Mouse (Mus musculus): ENCODE measurements around the gene Atp6ap1. TPM values are rescaled to one million over a fixed set of nuclear protein-coding genes. Genes with fewer than 3 reads are reported as not detected.

Gene Atp6ap1
- 252 TPM for polyA plus RNA-seq (2014; fragmentation: Illumina TruSeq; extraction: RNeasy Lipid Tissue Mini Kit (QIAGEN cat#74804); ENCODE audit: low read depth, low replicate concordance)

DNA sequence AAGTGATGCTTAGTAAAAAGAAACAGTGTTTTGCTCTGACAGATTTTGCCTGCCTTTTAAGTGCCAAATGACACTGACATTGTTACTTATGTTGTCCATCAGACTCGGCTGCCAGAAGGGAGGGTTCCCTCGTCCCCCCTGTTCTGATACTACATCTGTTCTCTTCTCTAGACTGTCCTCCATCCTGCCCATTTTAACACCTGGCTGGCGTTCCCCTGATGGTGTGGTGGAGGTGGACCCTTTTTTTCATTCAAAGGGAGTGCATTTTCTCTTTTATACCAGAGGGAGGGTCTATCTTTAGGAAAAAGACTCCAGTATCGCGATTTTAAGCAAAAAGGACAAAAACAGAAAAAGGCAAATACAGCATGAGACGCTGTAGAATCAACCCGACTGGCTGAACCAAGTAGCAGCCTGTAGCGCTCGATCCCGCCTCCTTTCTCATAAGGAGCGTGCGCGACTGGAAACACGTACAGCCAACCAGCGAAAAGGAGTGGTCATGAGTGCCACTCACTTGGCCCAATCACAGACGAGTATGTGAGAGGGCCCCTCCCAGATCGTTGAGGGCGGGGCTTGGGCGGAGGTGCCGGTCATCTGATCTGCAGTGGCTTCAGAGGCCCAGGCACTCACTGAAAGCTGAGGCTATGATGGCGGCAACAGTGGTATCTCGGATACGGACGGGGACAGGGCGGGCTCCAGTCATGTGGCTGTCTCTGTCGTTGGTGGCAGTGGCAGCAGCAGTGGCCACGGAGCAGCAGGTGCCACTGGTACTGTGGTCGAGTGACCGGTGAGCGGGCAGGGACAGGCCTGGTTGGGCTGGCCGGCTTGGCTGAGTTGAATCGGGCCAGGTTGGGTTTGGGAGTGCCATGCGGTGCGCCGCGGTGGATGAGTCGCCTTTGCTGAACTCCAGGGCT, at the start of gene Atp6ap1:
Atp6ap1 (plus strand) TSS at position 560 of the 911 bp plus-strand sequence.

DNA sequence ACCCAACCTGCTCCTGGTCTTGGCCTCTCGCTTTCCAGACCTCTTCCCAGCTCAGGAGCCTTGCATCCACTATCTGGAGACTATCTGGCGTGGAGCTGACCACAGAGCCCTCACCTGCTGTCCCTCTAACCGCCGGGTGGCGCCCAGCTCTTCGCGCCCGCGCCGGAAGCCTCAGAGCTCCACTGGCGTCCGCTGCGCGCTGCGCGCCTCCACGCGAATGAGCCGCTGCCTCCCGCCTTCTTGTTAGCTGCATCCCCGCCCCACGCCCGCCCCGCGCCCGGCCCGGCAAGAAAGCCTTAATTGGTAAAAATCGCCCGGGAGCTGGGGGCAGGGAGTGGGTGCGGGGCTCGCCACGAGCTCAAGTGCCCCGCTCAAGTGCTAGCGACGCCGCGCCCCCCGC, 47.3 kb upstream of the Atp6ap1 start, which contains the start of gene Flna:
Flna (minus strand) TSS at position 206 of the 400 bp plus-strand sequence.

DNA sequence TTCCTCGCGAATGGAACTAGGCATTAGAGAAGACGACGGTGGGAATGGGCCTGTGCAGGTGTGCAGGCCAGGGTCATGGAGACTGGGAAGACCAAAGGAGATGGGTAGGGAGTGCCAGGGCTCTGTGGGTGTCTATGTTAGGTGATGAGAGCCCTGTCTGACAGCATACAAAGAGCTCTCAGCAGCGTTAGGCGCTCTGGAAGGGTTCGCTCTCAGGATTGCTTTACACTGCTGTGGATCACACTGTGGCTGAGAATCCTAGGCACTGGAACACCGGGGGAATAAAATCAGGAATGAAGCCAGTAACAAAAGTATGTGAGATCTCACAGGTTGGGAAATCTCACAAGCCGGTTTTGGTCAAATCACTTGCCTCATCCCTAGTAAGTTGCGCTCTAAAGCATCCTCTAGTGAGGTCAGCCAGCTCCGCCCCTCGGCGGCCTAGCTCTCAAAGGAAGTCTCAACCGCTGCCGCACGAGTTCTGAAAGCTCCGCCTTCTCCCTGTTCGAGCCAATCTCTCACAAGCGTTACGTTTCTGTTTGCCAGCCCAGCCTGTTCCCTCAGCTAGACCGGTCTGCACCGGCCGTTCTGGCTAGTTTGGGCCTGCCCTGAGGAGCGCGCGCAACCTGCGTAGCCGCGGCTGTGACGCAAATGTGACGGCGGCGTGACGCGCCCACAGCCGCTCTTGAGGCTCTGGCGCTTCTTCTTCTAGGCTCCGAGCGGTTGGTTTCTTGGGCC, 42.6 kb upstream of the Atp6ap1 start, which contains the start of gene Emd:
Emd (plus strand) TSS at position 535 of the 735 bp plus-strand sequence.

GRCm38 (mm10) chrX:74270062-74270901, 26.6 kb upstream of the Atp6ap1 start, which contains the start of gene Rpl10:
Gene Rpl10 (plus strand): TSS chrX:74270812.

GRCm38 (mm10) chrX:74281732-74282394, 15.0 kb upstream of the Atp6ap1 start, which contains the start of the genes Taz and Dnase1l1:
Gene Taz (plus strand): TSS chrX:74281912.
Gene Dnase1l1 (minus strand): TSS chrX:74282337.

DNA sequence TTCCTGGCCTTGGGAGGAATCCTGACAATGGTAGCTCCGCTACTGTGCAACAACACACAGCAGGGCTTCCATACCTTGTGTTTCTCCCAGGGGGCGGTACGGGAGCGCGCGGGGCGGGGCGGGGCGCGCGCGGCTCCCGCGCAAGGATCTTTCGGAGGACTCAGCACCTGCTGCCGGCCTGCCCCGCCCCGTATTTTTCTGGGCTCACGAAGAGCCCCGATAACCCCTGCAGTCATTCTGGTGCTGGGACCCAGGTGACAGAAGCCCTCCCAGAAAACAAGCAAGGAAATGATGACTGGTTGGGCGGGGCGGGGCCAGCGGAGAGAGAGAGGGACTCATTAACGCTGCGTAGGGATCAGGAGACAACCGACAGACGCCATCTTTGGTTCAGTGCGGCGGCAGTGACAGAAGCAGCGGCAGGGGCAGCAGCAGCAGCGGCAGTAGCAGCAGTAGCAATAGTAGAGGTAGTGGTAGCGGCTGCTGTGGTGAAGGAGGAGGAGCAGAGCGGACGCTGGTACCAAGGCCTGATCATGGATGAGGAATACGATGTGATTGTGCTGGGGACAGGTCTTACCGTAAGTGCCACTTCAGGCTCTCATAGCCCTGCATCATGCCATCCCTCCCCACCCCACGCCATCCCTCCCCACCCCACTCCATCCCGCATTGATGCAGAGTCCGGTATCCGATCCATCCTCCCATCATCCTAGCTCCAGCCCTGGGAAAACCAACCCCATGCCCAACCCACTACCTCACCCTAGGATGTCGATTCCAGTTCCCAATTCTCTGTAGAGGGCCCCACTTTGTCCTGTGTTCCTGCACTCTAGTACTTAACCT, 8.2 kb downstream of the Atp6ap1 start, which contains the start of gene Gdi1:
Gdi1 (plus strand) TSS at position 132 of the 834 bp plus-strand sequence.

DNA sequence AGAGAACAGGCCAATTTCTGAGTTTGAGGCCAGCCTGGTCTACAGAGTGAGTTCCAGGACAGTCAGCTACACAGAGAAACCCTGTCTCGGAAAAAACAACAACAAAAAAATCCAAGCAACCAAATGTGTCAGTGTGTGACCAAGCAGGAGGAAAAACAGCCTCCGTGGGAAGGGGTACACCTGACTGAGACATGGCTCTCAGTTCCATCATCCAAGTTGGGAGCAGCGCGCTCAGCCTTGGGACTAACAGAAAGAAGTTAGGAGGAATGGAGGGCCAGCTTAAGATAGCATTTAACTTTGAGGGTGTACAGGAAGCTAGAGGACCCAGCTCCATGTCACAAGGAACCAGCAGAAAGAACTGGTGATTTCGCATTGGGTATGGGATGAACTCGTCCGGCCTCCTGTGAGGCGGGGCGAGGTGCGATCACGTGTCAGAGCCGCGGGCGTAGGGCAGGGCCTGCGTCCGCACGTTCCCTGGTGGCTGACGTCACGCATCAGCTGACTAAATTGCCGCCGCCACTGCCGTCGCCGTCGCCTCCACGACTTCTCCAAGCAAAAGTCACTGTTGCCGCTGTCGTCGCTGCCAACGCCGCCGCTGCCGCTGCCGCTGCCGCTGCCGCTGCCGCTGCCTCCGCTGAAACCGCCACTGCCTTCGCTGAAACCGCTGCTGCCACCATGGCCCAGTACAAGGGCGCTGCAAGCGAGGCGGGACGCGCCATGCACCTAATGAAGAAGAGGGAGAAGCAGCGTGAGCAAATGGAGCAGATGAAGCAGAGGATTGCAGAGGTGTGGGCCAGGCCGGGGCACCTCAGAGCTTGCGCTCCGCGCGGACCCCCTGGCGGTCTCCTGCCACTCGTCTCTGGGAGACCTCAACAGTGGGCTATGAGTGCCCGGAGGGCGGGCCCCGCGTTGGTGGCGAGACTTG, 15.9 kb downstream of the Atp6ap1 start, which contains the start of gene Fam50a:
Fam50a (plus strand) TSS at position 494 of the 925 bp plus-strand sequence.

GRCm38 (mm10) chrX:74328725-74329161, 31.8 kb downstream of the Atp6ap1 start, which contains the start of gene Plxna3:
Gene Plxna3 (plus strand): TSS chrX:74329066.

GRCm38 (mm10) chrX:74353467-74353770, 56.5 kb downstream of the Atp6ap1 start, which contains the start of gene Lage3:
Gene Lage3 (minus strand): TSS chrX:74353618.

Other genes with a start within 250 kb of the Atp6ap1 start
- gene Opn1mw, start 169.6 kb upstream of the Atp6ap1 start, polyA plus RNA-seq (2014; fragmentation: Illumina TruSeq; extraction: RNeasy Lipid Tissue Mini Kit (QIAGEN cat#74804); ENCODE audit: low read depth, low replicate concordance): not detected
- 18.0 TPM for gene Mecp2, start 161.7 kb upstream of the Atp6ap1 start, polyA plus RNA-seq (2014; fragmentation: Illumina TruSeq; extraction: RNeasy Lipid Tissue Mini Kit (QIAGEN cat#74804); ENCODE audit: low read depth, low replicate concordance)
- gene Tex28, start 129.3 kb upstream of the Atp6ap1 start, polyA plus RNA-seq (2014; fragmentation: Illumina TruSeq; extraction: RNeasy Lipid Tissue Mini Kit (QIAGEN cat#74804); ENCODE audit: low read depth, low replicate concordance): not detected
- not detected for gene Tktl1, start 119.8 kb upstream of the Atp6ap1 start, polyA plus RNA-seq (2014; fragmentation: Illumina TruSeq; extraction: RNeasy Lipid Tissue Mini Kit (QIAGEN cat#74804); ENCODE audit: low read depth, low replicate concordance)
- gene Flna, start 47.3 kb upstream of the Atp6ap1 start, polyA plus RNA-seq (2014; fragmentation: Illumina TruSeq; extraction: RNeasy Lipid Tissue Mini Kit (QIAGEN cat#74804); ENCODE audit: low read depth, low replicate concordance): 14.1 TPM
- 34.6 TPM for gene Emd, start 42.4 kb upstream of the Atp6ap1 start, polyA plus RNA-seq (2014; fragmentation: Illumina TruSeq; extraction: RNeasy Lipid Tissue Mini Kit (QIAGEN cat#74804); ENCODE audit: low read depth, low replicate concordance)
- 1,026 TPM for gene Rpl10, start 26.3 kb upstream of the Atp6ap1 start, polyA plus RNA-seq (2014; fragmentation: Illumina TruSeq; extraction: RNeasy Lipid Tissue Mini Kit (QIAGEN cat#74804); ENCODE audit: low read depth, low replicate concordance)
- 37.2 TPM for gene Taz, start 15.2 kb upstream of the Atp6ap1 start, polyA plus RNA-seq (2014; fragmentation: Illumina TruSeq; extraction: RNeasy Lipid Tissue Mini Kit (QIAGEN cat#74804); ENCODE audit: low read depth, low replicate concordance)
- gene Dnase1l1, start 14.8 kb upstream of the Atp6ap1 start, polyA plus RNA-seq (2014; fragmentation: Illumina TruSeq; extraction: RNeasy Lipid Tissue Mini Kit (QIAGEN cat#74804); ENCODE audit: low read depth, low replicate concordance): 17.5 TPM
- gene Gdi1, start 7.9 kb downstream of the Atp6ap1 start, polyA plus RNA-seq (2014; fragmentation: Illumina TruSeq; extraction: RNeasy Lipid Tissue Mini Kit (QIAGEN cat#74804); ENCODE audit: low read depth, low replicate concordance): 120 TPM
- gene Fam50a, start 15.9 kb downstream of the Atp6ap1 start, polyA plus RNA-seq (2014; fragmentation: Illumina TruSeq; extraction: RNeasy Lipid Tissue Mini Kit (QIAGEN cat#74804); ENCODE audit: low read depth, low replicate concordance): 23.5 TPM
- 0.12 TPM for gene Plxna3, start 32.0 kb downstream of the Atp6ap1 start, polyA plus RNA-seq (2014; fragmentation: Illumina TruSeq; extraction: RNeasy Lipid Tissue Mini Kit (QIAGEN cat#74804); ENCODE audit: low read depth, low replicate concordance)
- 13.5 TPM for gene Lage3, start 56.5 kb downstream of the Atp6ap1 start, polyA plus RNA-seq (2014; fragmentation: Illumina TruSeq; extraction: RNeasy Lipid Tissue Mini Kit (QIAGEN cat#74804); ENCODE audit: low read depth, low replicate concordance)
- 43.2 TPM for gene Ubl4a, start 76.1 kb downstream of the Atp6ap1 start, polyA plus RNA-seq (2014; fragmentation: Illumina TruSeq; extraction: RNeasy Lipid Tissue Mini Kit (QIAGEN cat#74804); ENCODE audit: low read depth, low replicate concordance)
- gene Slc10a3, start 76.3 kb downstream of the Atp6ap1 start, polyA plus RNA-seq (2014; fragmentation: Illumina TruSeq; extraction: RNeasy Lipid Tissue Mini Kit (QIAGEN cat#74804); ENCODE audit: low read depth, low replicate concordance): 6.3 TPM
- 8.2 TPM for gene Fam3a, start 96.2 kb downstream of the Atp6ap1 start, polyA plus RNA-seq (2014; fragmentation: Illumina TruSeq; extraction: RNeasy Lipid Tissue Mini Kit (QIAGEN cat#74804); ENCODE audit: low read depth, low replicate concordance)
- 30.2 TPM for gene Ikbkg, start 96.2 kb downstream of the Atp6ap1 start, polyA plus RNA-seq (2014; fragmentation: Illumina TruSeq; extraction: RNeasy Lipid Tissue Mini Kit (QIAGEN cat#74804); ENCODE audit: low read depth, low replicate concordance)
- 9.0 TPM for gene G6pdx, start 132.1 kb downstream of the Atp6ap1 start, polyA plus RNA-seq (2014; fragmentation: Illumina TruSeq; extraction: RNeasy Lipid Tissue Mini Kit (QIAGEN cat#74804); ENCODE audit: low read depth, low replicate concordance)
- gene Gm6880, start 184.3 kb downstream of the Atp6ap1 start, polyA plus RNA-seq (2014; fragmentation: Illumina TruSeq; extraction: RNeasy Lipid Tissue Mini Kit (QIAGEN cat#74804); ENCODE audit: low read depth, low replicate concordance): not detected